Mouse (Mus musculus): ENCODE data around the gene Kcng4.

DNA sequence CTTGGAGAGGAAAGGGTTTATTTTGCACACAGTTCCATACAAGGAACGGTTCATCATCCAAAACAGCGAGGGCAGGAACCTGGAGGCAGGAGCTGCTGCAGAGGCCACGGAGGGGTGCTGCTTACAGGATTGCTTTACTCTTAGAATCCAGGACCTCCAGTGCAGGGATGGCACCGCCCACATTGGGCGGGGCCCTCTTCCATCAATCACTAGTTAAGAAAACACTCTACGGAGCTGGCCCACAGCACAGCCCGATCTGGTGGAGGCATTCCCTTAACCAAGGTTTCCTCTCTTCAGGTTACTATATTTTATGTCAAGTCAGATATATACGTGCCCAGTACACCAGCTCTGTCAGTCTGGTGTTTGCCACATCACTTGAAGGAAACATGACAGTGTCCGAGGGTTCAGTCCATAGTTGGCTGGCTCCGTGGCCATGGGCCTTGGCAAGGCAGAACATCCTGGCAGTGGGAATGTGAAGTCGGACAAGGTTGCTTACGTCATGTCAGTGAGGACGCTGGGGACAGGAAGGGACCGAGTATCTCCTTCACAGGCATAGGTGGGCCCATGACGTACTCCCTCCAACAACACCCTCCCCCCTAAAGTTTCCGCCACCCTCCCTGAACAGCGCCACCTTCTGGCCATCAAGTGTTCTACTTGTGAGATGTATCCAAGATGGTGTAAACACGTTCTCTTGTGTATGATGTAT, 42.8 kb upstream of the Kcng4 start:
- peak; percentile 67 for TF ChIP-seq CTCF (IDR thresholded peaks at IDR 0.05)
- TF ChIP-seq EP300 (IDR thresholded peaks at IDR 0.05; ENCODE audit: insufficient read depth, low read depth, low read length): no peak
- no peak for TF ChIP-seq POLR2A (IDR thresholded peaks at IDR 0.05; ENCODE audit: insufficient read depth, low read depth, low read length)

Measured in heart, adult 2 months (tissue).